Mouse (Mus musculus) G1E (cell line): ENCODE data around the gene Ttc39a. TPM values are rescaled to one million over a fixed set of nuclear protein-coding genes. Genes with fewer than 3 reads are reported as not detected.

ENCODE experiments used
- ATAC-seq: 2 replicates; pipeline ENCODE4 v1.8.0; 2016; ENCODE audit warnings: mild to moderate bottlenecking; ENCODE audit not compliant: insufficient number of reproducible peaks, poor library complexity, low FRiP score, severe bottlenecking; ENCODE audit errors: extremely low read depth
- DNase-seq: peaks from one replicate; pipeline ENCODE4 v3.0.0; 2012; ENCODE audit warnings: low spot score
- H3K27me3 ChIP-seq: 2 replicates; pipeline ENCODE4 v1.6.1; 2012; ENCODE audit warnings: mild to moderate bottlenecking, low read length, inconsistent platforms; ENCODE audit not compliant: insufficient read depth
- H3K36me3 ChIP-seq: replicated peaks from 2 replicates; pipeline ENCODE3; 2012; ENCODE audit warnings: mild to moderate bottlenecking, inconsistent platforms
- H3K4me1 ChIP-seq: 2 replicates; pipeline ENCODE4 v1.6.1; 2012; ENCODE audit warnings: low read depth, low read length, inconsistent platforms, mixed read lengths; ENCODE audit not compliant: insufficient read depth
- H3K4me3 ChIP-seq: 2 replicates; pipeline ENCODE4 v1.5.1; 2012; ENCODE audit warnings: low read depth, mild to moderate bottlenecking, inconsistent platforms, low read length, moderate library complexity, mixed read lengths
- H3K9me3 ChIP-seq: replicated peaks from 2 replicates; pipeline ENCODE4 v1.6.1; 2012; ENCODE audit warnings: inconsistent platforms
- CTCF ChIP-seq: IDR thresholded peaks from 2 replicates; pipeline ENCODE4 v1.5.1; 2012; ENCODE audit warnings: low read depth, low read length, inconsistent platforms, mixed read lengths
- GATA1 ChIP-seq: IDR thresholded peaks from 2 replicates; pipeline ENCODE4 v1.6.1; 2012; ENCODE audit warnings: borderline replicate concordance, low read length, inconsistent platforms, mixed read lengths
- GATA2 ChIP-seq: IDR thresholded peaks from 2 replicates; pipeline ENCODE4 v1.6.1; 2012; ENCODE audit warnings: low read depth, low read length, inconsistent platforms, borderline replicate concordance
- POLR2AphosphoS5 ChIP-seq: IDR thresholded peaks from 2 replicates; pipeline ENCODE4 v1.6.1; 2012; ENCODE audit warnings: low read depth, low read length, inconsistent platforms; ENCODE audit not compliant: insufficient replicate concordance
- TAL1 ChIP-seq: conservative IDR thresholded peaks from 2 replicates; pipeline ENCODE4 v1.6.1; 2012; ENCODE audit warnings: low read depth, low read length, inconsistent platforms, mixed read lengths
- polyA plus RNA-seq: library from polyadenylated mRNA; stranded (reverse); fragments of >175 nt; gene quantifications from 2 replicates; pipeline ENCODE4 v1.2.3, GENCODE M21; 2012
- total RNA-seq, 2 experiments: library from RNA; stranded (forward) in 1 of 2; stranded (reverse) in 1 of 2; fragments of 200-1000 nt in 1 of 2; fragments of >200 nt in 1 of 2; fragmentation: Nextera tagmentation in 1 of 2; gene quantifications; 2 replicates each; pipeline ENCODE4 v1.2.3; 2014 to 2017

The Ttc39a gene
- total and polyA plus RNA-seq, 3 experiments = 28.9 to 50.2 (median 40.4) TPM

- TF ChIP-seq GATA2 (no peak), POLR2AphosphoS5 (no peak), TAL1 (no peak), CTCF (no peak), GATA1 (no peak)
- peaks cover 43% of the 10 kb centered on the region for H3K36me3 ChIP-seq
- peaks cover 53% of the 10 kb centered on the region for H3K4me1 ChIP-seq
- H3K9me3 ChIP-seq = no peaks in the 10 kb centered on the region
- DNase-seq (peak; percentile 68), ATAC-seq (peak; percentile 55; the same call in 1 of the 2 replicates)
- H3K27me3 ChIP-seq = no peaks in the 10 kb centered on the region
- H3K4me3 ChIP-seq = no peak overlapping the region
Measured at GRCm38 (mm10) chr4:109419017-109419416, 12.6 kb downstream of the Ttc39a start.

GRCm38 (mm10) chr4:109419563-109419962 lies 13.1 kb downstream of the Ttc39a start:
- no peaks in the 10 kb centered on the region for H3K9me3 ChIP-seq
- ATAC-seq (no peak), DNase-seq (no peak)
- no peak overlapping the region for H3K4me3 ChIP-seq
- peaks cover 48% of the 10 kb centered on the region for H3K4me1 ChIP-seq
- TF ChIP-seq POLR2AphosphoS5 (no peak), GATA1 (no peak), CTCF (no peak), TAL1 (no peak), GATA2 (no peak)
- H3K36me3 ChIP-seq = peaks cover 45% of the 10 kb centered on the region
- H3K27me3 ChIP-seq = no peaks in the 10 kb centered on the region

GRCm38 (mm10) chr4:109420138-109420795 lies 13.8 kb downstream of the Ttc39a start:
- H3K27me3 ChIP-seq = no peaks in the 10 kb centered on the region
- no peak overlapping the region for H3K4me3 ChIP-seq
- DNase-seq (peak; percentile 31), ATAC-seq (no peak)
- no peaks in the 10 kb centered on the region for H3K9me3 ChIP-seq
- peaks cover 45% of the 10 kb centered on the region for H3K36me3 ChIP-seq
- TF ChIP-seq TAL1 (no peak), CTCF (peak; percentile 65)
- H3K4me1 ChIP-seq = peaks cover 43% of the 10 kb centered on the region

GRCm38 (mm10) chr4:109421608-109422007 lies 15.2 kb downstream of the Ttc39a start:
- Histone ChIP-seq H3K36me3 (peaks cover 47% of the 10 kb centered on the region), H3K27me3 (no peaks in the 10 kb centered on the region), H3K4me3 (no peak overlapping the region), H3K4me1 (peaks cover 38% of the 10 kb centered on the region), H3K9me3 (no peaks in the 10 kb centered on the region)
- DNase-seq (no peak), ATAC-seq (no peak)
- TF ChIP-seq GATA2 (no peak), CTCF (no peak), POLR2AphosphoS5 (no peak), GATA1 (no peak), TAL1 (no peak)

- peaks cover 52% of the 10 kb centered on the region for H3K36me3 ChIP-seq
- H3K4me3 ChIP-seq = no peak overlapping the region
- no peaks in the 10 kb centered on the region for H3K9me3 ChIP-seq
- no peaks in the 10 kb centered on the region for H3K27me3 ChIP-seq
- DNase-seq (no peak), ATAC-seq (no peak)
- no peak for TF ChIP-seq GATA2
- peaks cover 38% of the 10 kb centered on the region for H3K4me1 ChIP-seq
Measured at GRCm38 (mm10) chr4:109422436-109422835, 16.0 kb downstream of the Ttc39a start.

GRCm38 (mm10) chr4:109423438-109423837 lies 17.0 kb downstream of the Ttc39a start:
- Histone ChIP-seq H3K36me3 (peaks cover 62% of the 10 kb centered on the region), H3K9me3 (no peaks in the 10 kb centered on the region), H3K4me3 (no peak overlapping the region), H3K27me3 (no peaks in the 10 kb centered on the region), H3K4me1 (peaks cover 30% of the 10 kb centered on the region)
- ATAC-seq (no peak), DNase-seq (no peak)
- TF ChIP-seq TAL1 = no peak
- no peak for TF ChIP-seq CTCF
- no peak for TF ChIP-seq GATA1
- TF ChIP-seq POLR2AphosphoS5 = no peak
- TF ChIP-seq GATA2 = no peak

GRCm38 (mm10) chr4:109427058-109427457 lies 20.6 kb downstream of the Ttc39a start:
- H3K36me3 ChIP-seq = peaks cover 63% of the 10 kb centered on the region
- no peak for ATAC-seq
- TF ChIP-seq GATA2 (no peak), TAL1 (no peak), POLR2AphosphoS5 (no peak), GATA1 (no peak), CTCF (no peak)

More at GRCm38 (mm10) chr4:109427058-109427457, 20.6 kb downstream of the Ttc39a start:
- H3K27me3 ChIP-seq = no peaks in the 10 kb centered on the region
- DNase-seq = no peak
- H3K9me3 ChIP-seq = no peaks in the 10 kb centered on the region
- H3K4me3 ChIP-seq = no peak overlapping the region
- peaks cover 16% of the 10 kb centered on the region for H3K4me1 ChIP-seq
